In the genomic region with DNA sequence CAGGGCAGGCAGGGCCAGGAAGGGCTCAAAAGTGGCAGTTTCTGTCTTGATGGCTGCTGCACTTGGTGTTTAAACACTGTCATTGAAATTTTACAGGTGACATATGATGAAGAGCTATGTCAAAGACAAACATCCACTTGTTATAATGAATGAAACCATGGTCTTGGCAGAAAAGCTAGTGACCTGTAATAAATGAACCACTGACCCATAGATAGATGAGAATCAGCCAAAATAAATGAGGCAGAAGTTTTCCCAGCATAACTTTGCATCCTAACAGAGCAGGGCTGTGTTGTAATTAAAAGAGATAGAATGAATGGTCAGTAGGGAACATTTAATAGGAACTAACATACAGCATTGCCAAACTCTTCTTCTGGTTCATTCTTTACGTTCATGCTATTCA, we compare ENCODE assay signal across 26 mouse cellular contexts. TPM values are rescaled to one million over a fixed set of nuclear protein-coding genes. Genes with fewer than 3 reads are reported as not detected.
DNase-seq lines count a peak whose midpoint lies in the region; ATAC-seq and TF ChIP-seq lines count a peak whose summit lies in the region.
"Had no signal": no experiment of that assay in that cellular context is flagged by ENCODE, and none has a peak within 500 bp of the region (broad histone marks: within the 10 kb centered on the region; RNA-seq: fewer than 3 reads in every experiment).

No protein-coding gene starts in this region.

- peak; percentile 8 for DNase-seq in embryo, embryonic 9.5 days (ENCODE audit: extremely low spot score)
- DNase-seq in embryo, embryonic 11 days: no peak
- DNase-seq in hindbrain, embryonic 11.5 days (ENCODE audit: low spot score): no peak
- no peak for DNase-seq in hindbrain, postnatal 0 days (ENCODE audit: low spot score)
- peak; percentile 43 for DNase-seq in brain, embryonic 14.5 days (ENCODE audit: low read depth)
- no peak for DNase-seq in spleen, postnatal 36 days (ENCODE audit: low spot score in 2 of 2)
- DNase-seq in kidney, adult 18-20 months: no peak
- DNase-seq: adrenal gland, postnatal 25 days; cerebellum, adult 2 months; cerebellum, postnatal 10 days; gastrocnemius, postnatal 36 days; heart, adult 18-20 months; heart, postnatal 10 days; heart, postnatal 4 days had no signal

- no peaks in the 10 kb centered on the region for H3K36me3 ChIP-seq in hindbrain, embryonic 11.5 days (ENCODE audit: control insufficient read depth, insufficient read depth, low read length)
- no peaks in the 10 kb centered on the region for H3K36me3 ChIP-seq in hindbrain, postnatal 0 days (ENCODE audit: insufficient read depth, low read length)
- H3K36me3 ChIP-seq: heart, embryonic 10.5 days; hindbrain, embryonic 13.5 days; intestine, embryonic 15.5 days had no signal

- H3K9ac ChIP-seq in hindbrain, embryonic 11.5 days (ENCODE audit: low read depth, low read length): no peak overlapping the region
- no peak overlapping the region for H3K9ac ChIP-seq in hindbrain, postnatal 0 days (replicated peaks; ENCODE audit: low read length)
- H3K9ac ChIP-seq: hindbrain, embryonic 13.5 days; intestine, embryonic 15.5 days had no signal

- WGBS in hindbrain, embryonic 11.5 days: 55% methylated on average over 1 of the region's 1 CpGs
- WGBS in hindbrain, postnatal 0 days: 27% methylated on average over 1 of the region's 1 CpGs

- no peaks in the 10 kb centered on the region for H3K4me1 ChIP-seq in hindbrain, embryonic 11.5 days (replicated peaks; ENCODE audit: control insufficient read depth, insufficient read depth, low read length)
- H3K4me1 ChIP-seq in hindbrain, postnatal 0 days (ENCODE audit: insufficient read depth, low read length): peaks cover 13% of the 10 kb centered on the region

- peak; percentile 15; the same call in 1 of the 2 replicates for ATAC-seq in hindbrain, embryonic 11.5 days (ENCODE audit: low FRiP score)
- ATAC-seq in hindbrain, postnatal 0 days: no peak
- ATAC-seq: activated CD4-positive, CD25-positive, alpha-beta regulatory T cell, adult 4 months; forebrain, embryonic 14.5 days; intestine, embryonic 15.5 days; Patski had no signal

- TF ChIP-seq POLR2A in brain, embryonic 14.5 days (IDR thresholded peaks at IDR 0.05; ENCODE audit: borderline replicate concordance, extremely low read depth, insufficient read depth, insufficient read length, poor library complexity, severe bottlenecking): no peak

- H3K4me3 ChIP-seq in hindbrain, embryonic 11.5 days (ENCODE audit: low read depth, low read length): no peak overlapping the region
- no peak overlapping the region for H3K4me3 ChIP-seq in hindbrain, postnatal 0 days (ENCODE audit: low read length)
- H3K4me3 ChIP-seq: heart, embryonic 10.5 days; hindbrain, embryonic 13.5 days; intestine, embryonic 15.5 days had no signal

- TF ChIP-seq CTCF in hindbrain, postnatal 0 days (IDR thresholded peaks at IDR 0.05; ENCODE audit: low read depth): no peak
- TF ChIP-seq CTCF in brain, embryonic 14.5 days (IDR thresholded peaks at IDR 0.05; ENCODE audit: borderline replicate concordance, extremely low read depth, insufficient read depth, insufficient read length): no peak

- no peak overlapping the region for H3K27ac ChIP-seq in hindbrain, embryonic 11.5 days (ENCODE audit: low read depth, low read length)
- no peak overlapping the region for H3K27ac ChIP-seq in hindbrain, postnatal 0 days
- H3K27ac ChIP-seq: heart, embryonic 10.5 days; hindbrain, embryonic 13.5 days; intestine, embryonic 15.5 days had no signal

- no peak overlapping the region for H3K4me2 ChIP-seq in hindbrain, embryonic 11.5 days (replicated peaks; ENCODE audit: low read depth, low read length)
- no peak overlapping the region for H3K4me2 ChIP-seq in hindbrain, postnatal 0 days (ENCODE audit: low read depth, low read length)
- H3K4me2 ChIP-seq: hindbrain, embryonic 13.5 days; intestine, embryonic 15.5 days had no signal

- no peaks in the 10 kb centered on the region for H3K9me3 ChIP-seq in hindbrain, embryonic 11.5 days (ENCODE audit: control insufficient read depth, low read length)
- H3K9me3 ChIP-seq in hindbrain, postnatal 0 days (ENCODE audit: low read length): no peaks in the 10 kb centered on the region
- H3K9me3 ChIP-seq: heart, embryonic 10.5 days; hindbrain, embryonic 13.5 days; intestine, embryonic 15.5 days had no signal

- H3K27me3 ChIP-seq in hindbrain, embryonic 11.5 days (ENCODE audit: control insufficient read depth, insufficient read depth, low read length): no peaks in the 10 kb centered on the region
- H3K27me3 ChIP-seq in hindbrain, postnatal 0 days (ENCODE audit: insufficient read depth, low read length): no peaks in the 10 kb centered on the region
- H3K27me3 ChIP-seq: hindbrain, embryonic 13.5 days; intestine, embryonic 15.5 days; Patski had no signal

RNA-seq across cellular contexts. Expression of a gene that starts 4.1 kb away (rescaled TPM):
- 1.9 and 2.3 TPM in 2 replicates for polyA plus RNA-seq in hindbrain, embryonic 11.5 days (2014; fragmentation: Nextera tagmentation; extraction: Ambion mirVana)
- total RNA-seq in hindbrain, postnatal 0 days (2014; rRNA removed): 3.3 and 7.1 TPM in 2 replicates
- 3.7 TPM in 2 replicates for polyA plus RNA-seq in hindbrain, postnatal 0 days (2015; fragmentation: Nextera tagmentation; extraction: Ambion mirVana)
- 0.74 and 0.85 TPM in 2 replicates for polyA plus RNA-seq in brain, embryonic 14.5 days (2012; rRNA removed)
- total RNA-seq: adrenal gland, adult 18-20 months; adrenal gland, postnatal 25 days; gastrocnemius, adult 8-10 months; gastrocnemius, postnatal 36 days; heart, adult 18-20 months; heart, postnatal 10 days; heart, postnatal 4 days; MEL had no signal
- polyA plus RNA-seq: activated CD4-positive, CD25-positive, alpha-beta regulatory T cell, adult 4 months; heart, embryonic 14.5 days; intestine, embryonic 15.5 days; Patski had no signal

RNA-seq across cellular contexts. Expression of a gene that starts 58.9 kb away (rescaled TPM):
- polyA plus RNA-seq in hindbrain, embryonic 11.5 days (2014; fragmentation: Nextera tagmentation; extraction: Ambion mirVana): not detected in 2 replicates
- not detected in 2 replicates for total RNA-seq in hindbrain, postnatal 0 days (2014; rRNA removed)
- 0.09 TPM in 1 of 2 replicates, not detected in the other for polyA plus RNA-seq in hindbrain, postnatal 0 days (2015; fragmentation: Nextera tagmentation; extraction: Ambion mirVana)
- polyA plus RNA-seq in brain, embryonic 14.5 days (2012; rRNA removed): 0.08 and 0.11 TPM in 2 replicates
- total RNA-seq: adrenal gland, adult 18-20 months; adrenal gland, postnatal 25 days; gastrocnemius, adult 8-10 months; gastrocnemius, postnatal 36 days; MEL had no signal
- polyA plus RNA-seq: activated CD4-positive, CD25-positive, alpha-beta regulatory T cell, adult 4 months; C2C12; embryonic facial prominence, embryonic 11.5 days; heart, embryonic 10.5 days; hindbrain, embryonic 13.5 days; intestine, embryonic 15.5 days; Patski had no signal

Comparison
In these comparisons a context has a peak if more than half of its experiments do, and no peak if none do; other contexts are left out.
1. DNase-seq: peak in embryo, embryonic 9.5 days (single experiment) and brain, embryonic 14.5 days (single experiment); none in embryo, embryonic 11 days (single experiment), hindbrain, embryonic 11.5 days (single experiment), hindbrain, postnatal 0 days (single experiment), spleen, postnatal 36 days (0 of 2) and kidney, adult 18-20 months (single experiment).